Mouse (Mus musculus) bone marrow, adult 2 months (tissue): ENCODE data around the gene Cxcr1.

Experiments used
- CTCF ChIP-seq: fragments of 200-500 bp; IDR thresholded peaks from 2 replicates; pipeline ENCODE4 v1.5.1; 2011; ENCODE audit warnings: low read length, control low read depth; ENCODE audit not compliant: control insufficient read depth, insufficient read depth
- POLR2A ChIP-seq: fragments of 200-500 bp; IDR thresholded peaks from 2 replicates; pipeline ENCODE4 v1.6.1; 2011; ENCODE audit warnings: low read depth, mild to moderate bottlenecking, control low read depth, low read length, borderline replicate concordance; ENCODE audit not compliant: control insufficient read depth

DNA sequence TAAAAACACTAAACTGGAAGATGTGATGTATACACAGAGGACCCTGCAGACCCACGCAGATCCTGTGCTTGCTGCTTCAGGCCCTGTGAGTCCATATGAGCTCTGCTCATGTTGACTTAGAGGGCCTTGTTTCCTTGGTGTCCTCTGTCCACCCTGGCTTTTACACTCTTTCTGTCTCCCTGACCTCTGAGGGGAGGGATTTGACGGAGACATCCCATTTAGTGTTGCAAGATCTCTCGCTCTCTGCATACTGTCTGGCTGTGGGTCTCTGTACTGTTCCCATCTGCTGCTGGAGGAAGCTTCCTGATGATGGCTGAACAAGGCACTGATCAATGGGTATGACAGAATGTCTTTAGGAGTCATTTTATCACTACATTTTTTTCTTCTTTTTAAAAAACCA is 24.7 kb downstream of the Cxcr1 start:
- no peak for TF ChIP-seq POLR2A
- no peak for TF ChIP-seq CTCF
